Mouse (Mus musculus): ENCODE results near the gene Pax3.

DNA sequence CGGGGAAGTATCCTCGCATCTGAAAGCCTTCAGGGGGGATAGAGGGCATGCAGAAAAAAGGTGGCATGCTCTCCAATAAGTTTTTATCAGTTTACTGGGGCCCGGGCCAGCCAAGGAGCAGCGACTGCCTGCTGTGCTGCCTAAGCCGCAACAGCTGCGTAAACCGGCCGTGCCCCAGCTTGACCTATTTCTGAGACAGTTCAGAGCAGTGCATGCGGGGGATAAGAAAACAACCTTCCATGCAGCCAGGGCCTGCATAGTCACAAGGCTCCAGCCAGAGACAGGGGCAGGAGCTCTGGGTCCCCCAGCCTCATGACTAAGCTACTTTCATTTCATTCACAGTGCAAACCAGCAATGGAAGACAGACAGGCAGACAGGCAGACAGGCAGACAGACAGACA, 15.1 kb downstream of the Pax3 start:
- TF ChIP-seq GATA1 (IDR thresholded peaks at IDR 0.05; ENCODE audit: borderline replicate concordance, low read length) (no peak), FLI1 (IDR thresholded peaks at IDR 0.05; ENCODE audit: low read length) (no peak)

Data from megakaryocyte, embryonic 14.5 days (primary cell).